Mouse (Mus musculus) kidney, embryonic 16.5 days (tissue): ENCODE measurements around the gene Ryr2. TPM values are rescaled to one million over a fixed set of nuclear protein-coding genes. Genes with fewer than 3 reads are reported as not detected.

Source experiments
- ATAC-seq: fragments of 200-750 bp; cut with Nextera tagmentation; 2 replicates; pipeline ENCODE4 v1.8.0; 2017; ENCODE audit warnings: moderate TSS enrichment; ENCODE audit not compliant: low FRiP score, low TSS enrichment
- H3K27ac ChIP-seq: fragments of 300-500 bp; sonication (generic); 2 replicates; pipeline ENCODE4 v1.5.1; 2014; ENCODE audit warnings: low read length
- H3K27me3 ChIP-seq: fragments of 300-500 bp; sonication (generic); 2 replicates; pipeline ENCODE4 v1.6.1; 2014; ENCODE audit warnings: low read length, control low read depth, mixed read lengths; ENCODE audit not compliant: insufficient read depth
- H3K36me3 ChIP-seq: fragments of 300-500 bp; sonication (generic); 2 replicates; pipeline ENCODE4 v1.6.1; 2014; ENCODE audit warnings: low read length, control low read depth, mixed read lengths; ENCODE audit not compliant: insufficient read depth
- H3K4me1 ChIP-seq: fragments of 300-500 bp; sonication (generic); 2 replicates; pipeline ENCODE4 v1.6.1; 2014; ENCODE audit warnings: low read length, control low read depth, mixed read lengths; ENCODE audit not compliant: insufficient read depth
- H3K4me2 ChIP-seq: fragments of 300-500 bp; sonication (generic); replicated peaks from 2 replicates; pipeline ENCODE4 v1.6.1; 2014; ENCODE audit warnings: low read depth, low read length
- H3K4me3 ChIP-seq: fragments of 300-500 bp; sonication (generic); 2 replicates; pipeline ENCODE4 v1.5.1; 2014; ENCODE audit warnings: mild to moderate bottlenecking, low read length
- H3K9ac ChIP-seq: fragments of 300-500 bp; sonication (generic); replicated peaks from 2 replicates; pipeline ENCODE4 v1.6.1; 2014; ENCODE audit warnings: low read length
- H3K9me3 ChIP-seq: fragments of 300-500 bp; sonication (generic); 2 replicates; pipeline ENCODE4 v1.6.1; 2016; ENCODE audit warnings: low read length, control low read depth
- WGBS: fragments of 180-500 bp; shearing (Covaris S2); extraction: QIAGEN DNeasy Blood & Tissue Kit; methylation state at CpG from one replicate; pipeline ENCODE4 v1.1.7; 2014; 5-methylcytosine and 5-hydroxymethylcytosine counted together
- polyA plus RNA-seq: library from polyadenylated mRNA; unstranded; fragments of >200 nt; fragmentation: Nextera tagmentation; extraction: Ambion mirVana; gene quantifications from 2 replicates; pipeline ENCODE4 v1.2.1, GENCODE M21; 2015

Gene Ryr2
- polyA plus RNA-seq, 1 experiment from 2014 or later, result 0.19 TPM

DNA sequence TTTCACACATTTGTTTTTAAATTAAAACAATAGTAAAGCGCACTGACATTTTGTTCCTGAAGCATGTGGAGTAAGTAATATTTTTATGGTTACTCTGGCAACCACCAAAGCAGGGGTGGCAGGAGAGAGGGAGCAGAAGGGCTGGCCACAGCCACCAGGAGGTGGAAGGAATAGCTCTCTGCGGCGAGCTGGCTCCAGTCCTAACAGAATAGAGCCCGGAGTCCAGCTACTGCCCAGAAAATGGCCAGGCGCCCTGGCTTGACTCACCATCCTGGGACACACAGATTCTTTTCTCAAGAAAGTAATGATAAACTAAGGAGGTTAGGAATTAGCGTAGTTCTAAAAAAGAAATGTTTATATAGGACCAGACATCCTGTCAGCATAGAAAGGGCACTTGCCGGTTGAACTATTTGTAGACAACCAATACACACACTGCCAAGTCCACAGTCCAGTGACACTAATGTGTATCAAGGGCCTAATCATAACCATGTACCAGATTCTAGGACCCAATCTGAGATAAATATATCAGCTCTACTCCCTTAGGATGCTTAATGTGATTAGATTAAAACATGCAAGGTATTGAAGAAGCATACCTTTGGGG, 18.3 kb upstream of the Ryr2 start:
- H3K4me1 ChIP-seq, result no peaks in the 10 kb centered on the region
- WGBS, result 85% methylated on average over 7 of the region's 7 CpGs
- H3K27ac ChIP-seq, result no peak overlapping the region
- H3K36me3 ChIP-seq, result no peaks in the 10 kb centered on the region
- no peak overlapping the region for H3K4me3 ChIP-seq
- H3K9me3 ChIP-seq, result no peaks in the 10 kb centered on the region
- H3K9ac ChIP-seq, result no peak overlapping the region
- ATAC-seq, result no peak
- no peak overlapping the region for H3K4me2 ChIP-seq
- no peaks in the 10 kb centered on the region for H3K27me3 ChIP-seq

DNA sequence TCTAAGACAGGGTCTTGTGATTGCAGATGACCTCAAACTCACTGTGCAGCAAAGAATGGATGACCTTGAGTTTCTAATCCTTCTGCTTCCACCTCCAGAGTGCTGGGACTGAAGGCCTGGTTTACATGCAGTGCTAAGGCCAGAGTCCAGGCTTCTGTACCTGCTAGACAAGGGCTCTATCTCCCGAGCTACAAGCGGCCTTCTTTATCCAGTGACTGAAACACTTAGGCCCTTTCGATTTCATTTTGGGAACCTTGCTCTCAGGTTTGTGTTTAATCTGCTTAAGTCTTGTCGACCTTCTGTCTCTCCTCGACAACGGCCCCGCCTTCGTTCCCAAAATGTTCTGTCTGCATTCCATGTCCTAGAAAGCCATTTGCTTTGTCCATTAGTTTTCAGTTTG, 8.8 kb upstream of the Ryr2 start:
- H3K27ac ChIP-seq, result no peak overlapping the region
- H3K9me3 ChIP-seq, result no peaks in the 10 kb centered on the region
- no peaks in the 10 kb centered on the region for H3K4me1 ChIP-seq
- no peak overlapping the region for H3K4me3 ChIP-seq
- 88% methylated on average over 8 of the region's 8 CpGs for WGBS
- no peaks in the 10 kb centered on the region for H3K36me3 ChIP-seq
- no peaks in the 10 kb centered on the region for H3K27me3 ChIP-seq
- no peak overlapping the region for H3K9ac ChIP-seq
- ATAC-seq, result no peak
- no peak overlapping the region for H3K4me2 ChIP-seq

DNA sequence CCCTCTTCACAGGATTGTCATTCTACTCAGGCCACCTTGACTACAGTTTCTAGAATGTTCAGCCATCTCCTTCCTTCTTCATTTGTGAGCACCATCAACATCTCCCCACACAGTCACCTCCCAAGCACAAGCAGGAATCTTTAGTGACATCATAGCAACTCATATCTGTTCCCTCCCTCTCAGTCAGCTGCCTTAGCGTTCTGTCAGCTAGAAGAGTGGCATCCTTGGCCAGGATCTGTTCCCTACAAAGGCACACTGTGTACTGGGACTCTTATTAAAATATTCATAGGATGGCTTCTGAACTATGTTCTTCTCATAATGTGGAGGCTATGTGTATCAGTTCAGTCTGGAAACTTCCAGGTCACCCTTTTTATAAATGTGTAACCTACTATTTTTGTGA, 8.1 kb upstream of the Ryr2 start:
- Histone ChIP-seq H3K36me3 (no peaks in the 10 kb centered on the region), H3K27me3 (no peaks in the 10 kb centered on the region), H3K4me1 (no peaks in the 10 kb centered on the region), H3K4me3 (no peak overlapping the region), H3K9ac (no peak overlapping the region), H3K4me2 (no peak overlapping the region), H3K9me3 (no peaks in the 10 kb centered on the region), H3K27ac (no peak overlapping the region)
- 71% methylated on average over 1 of the region's 1 CpGs for WGBS
- no peak for ATAC-seq

DNA sequence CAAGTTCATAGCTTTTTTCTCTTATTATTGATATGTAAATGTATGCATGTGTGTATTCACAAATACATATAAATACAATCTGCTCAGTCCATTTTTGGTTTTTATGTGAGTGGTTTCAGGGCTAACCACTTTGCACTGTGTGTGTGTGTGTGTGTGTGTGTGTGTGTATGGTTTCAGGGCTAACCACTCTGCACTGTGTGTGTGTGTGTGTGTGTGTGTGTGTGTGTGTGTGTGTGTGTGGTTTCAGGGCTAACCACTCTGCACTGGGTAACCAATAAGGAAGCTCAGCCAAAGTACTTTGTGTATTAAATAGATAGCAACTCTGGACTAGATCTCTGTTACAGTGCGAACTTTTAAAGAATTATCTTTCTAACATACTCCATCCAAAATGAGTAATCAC, 2.2 kb upstream of the Ryr2 start:
- Histone ChIP-seq H3K27ac (no peak overlapping the region), H3K36me3 (no peaks in the 10 kb centered on the region), H3K27me3 (peaks cover 42% of the 10 kb centered on the region), H3K4me3 (no peak overlapping the region), H3K4me2 (no peak overlapping the region), H3K9ac (no peak overlapping the region), H3K9me3 (no peaks in the 10 kb centered on the region), H3K4me1 (peaks cover 12% of the 10 kb centered on the region)
- ATAC-seq, result no peak
- 88% methylated on average over 1 of the region's 1 CpGs for WGBS

DNA sequence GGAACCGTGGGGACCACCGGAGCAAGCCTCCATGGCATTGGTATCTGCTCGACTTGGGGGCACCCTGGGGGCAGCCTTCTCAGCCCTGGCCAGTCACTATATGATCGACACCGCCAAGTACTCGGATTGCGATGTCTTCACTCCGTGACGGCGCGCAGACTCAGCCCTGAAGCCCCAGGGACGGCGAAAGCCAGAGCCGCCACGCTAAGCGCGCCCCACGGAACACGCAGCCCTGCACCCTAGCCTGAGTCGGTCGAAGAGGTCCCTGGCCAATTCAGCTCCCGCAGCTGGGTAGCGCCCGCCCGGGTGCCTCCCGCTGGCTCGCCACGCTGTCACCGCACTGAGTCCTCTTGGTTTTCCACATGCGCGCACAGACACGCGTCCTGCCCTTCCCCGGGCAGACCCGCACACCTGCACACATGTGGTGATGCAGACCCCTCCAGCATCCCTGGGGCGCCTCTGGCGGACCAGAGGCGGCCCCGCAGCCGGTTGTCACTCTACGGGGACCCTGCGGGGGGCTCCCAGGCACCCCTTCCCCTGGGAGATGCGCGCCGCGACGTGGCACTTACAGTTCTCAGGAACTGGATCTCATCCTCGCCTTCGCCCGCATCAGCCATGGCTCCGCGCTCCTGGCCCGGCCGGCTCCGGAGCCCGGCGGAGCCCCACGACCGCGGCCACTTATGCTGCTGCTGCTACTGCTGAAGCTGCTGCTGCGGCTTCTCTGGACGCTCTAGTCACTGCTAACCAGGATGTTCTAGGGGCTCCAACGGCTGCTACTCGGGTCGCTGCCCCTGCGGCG, 716 bp downstream of the Ryr2 start:
- H3K4me3 ChIP-seq, result peak overlapping the region; percentile 63
- H3K36me3 ChIP-seq, result no peaks in the 10 kb centered on the region
- peak overlapping the region; percentile 97 for H3K4me2 ChIP-seq
- peaks cover 12% of the 10 kb centered on the region for H3K4me1 ChIP-seq
- ATAC-seq, result peak; percentile 79
- WGBS, result under 1% methylated on average over 67 of the region's 67 CpGs
- peaks cover 65% of the 10 kb centered on the region for H3K27me3 ChIP-seq
- no peaks in the 10 kb centered on the region for H3K9me3 ChIP-seq
- H3K9ac ChIP-seq, result peak overlapping the region; percentile 63
- H3K27ac ChIP-seq, result no peak overlapping the region

DNA sequence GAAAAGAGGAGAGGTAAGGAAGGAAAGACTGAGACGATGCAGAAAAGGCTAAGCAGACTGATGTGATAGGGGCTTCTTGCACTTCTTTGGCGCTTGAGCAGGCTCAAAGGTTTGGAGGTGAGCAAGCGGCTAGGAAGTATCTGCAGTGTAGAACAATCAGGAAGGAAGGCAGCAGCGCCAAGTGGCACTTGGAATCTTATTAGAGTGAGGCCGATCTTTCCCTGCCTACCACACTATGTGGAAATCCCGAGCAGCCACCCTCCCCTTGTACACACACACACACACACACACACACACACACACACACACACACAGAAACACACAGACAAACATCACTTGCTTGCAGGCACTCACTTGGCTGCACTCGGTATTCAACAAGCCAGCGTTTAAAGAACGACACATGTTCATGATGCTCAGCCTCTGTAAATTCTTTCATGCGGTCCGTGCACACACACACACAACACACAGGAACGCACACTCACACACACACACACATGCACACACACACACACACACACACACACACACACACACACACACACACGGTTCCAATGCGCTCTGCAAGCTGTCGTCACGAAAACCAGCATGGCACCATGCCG, 1.4 kb downstream of the Ryr2 start:
- no peaks in the 10 kb centered on the region for H3K36me3 ChIP-seq
- peak overlapping the region; percentile 97 for H3K4me2 ChIP-seq
- no peak overlapping the region for H3K9ac ChIP-seq
- no peak overlapping the region for H3K27ac ChIP-seq
- 2% methylated on average over 17 of the region's 17 CpGs for WGBS
- H3K4me3 ChIP-seq, result peak overlapping the region; percentile 63
- H3K4me1 ChIP-seq, result peaks cover 12% of the 10 kb centered on the region
- H3K9me3 ChIP-seq, result no peaks in the 10 kb centered on the region
- no peak for ATAC-seq
- H3K27me3 ChIP-seq, result peaks cover 69% of the 10 kb centered on the region

DNA sequence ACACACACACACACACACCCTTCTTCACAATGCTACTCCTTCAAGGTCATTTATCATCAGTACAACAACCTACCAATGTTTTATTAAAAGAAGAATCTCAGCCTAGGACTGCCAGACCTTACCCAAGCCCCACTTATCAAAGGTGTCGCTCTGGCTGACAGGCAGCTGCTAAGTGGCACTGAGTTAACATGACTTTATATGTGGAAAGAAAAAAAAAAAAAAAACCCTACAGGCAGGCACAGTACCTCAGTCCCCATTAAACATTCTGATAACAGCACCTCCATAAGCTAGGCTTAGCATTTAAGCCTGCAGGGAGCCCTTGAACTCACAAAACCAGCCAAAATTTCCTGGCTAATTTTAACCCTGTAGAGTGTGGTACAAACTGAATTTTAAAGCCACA, 2.4 kb downstream of the Ryr2 start:
- H3K9ac ChIP-seq, result no peak overlapping the region
- no peaks in the 10 kb centered on the region for H3K36me3 ChIP-seq
- H3K4me3 ChIP-seq, result no peak overlapping the region
- no peak overlapping the region for H3K27ac ChIP-seq
- H3K4me2 ChIP-seq, result no peak overlapping the region
- H3K9me3 ChIP-seq, result no peaks in the 10 kb centered on the region
- 60% methylated on average over 1 of the region's 1 CpGs for WGBS
- H3K27me3 ChIP-seq, result peaks cover 69% of the 10 kb centered on the region
- H3K4me1 ChIP-seq, result peaks cover 12% of the 10 kb centered on the region
- no peak for ATAC-seq

DNA sequence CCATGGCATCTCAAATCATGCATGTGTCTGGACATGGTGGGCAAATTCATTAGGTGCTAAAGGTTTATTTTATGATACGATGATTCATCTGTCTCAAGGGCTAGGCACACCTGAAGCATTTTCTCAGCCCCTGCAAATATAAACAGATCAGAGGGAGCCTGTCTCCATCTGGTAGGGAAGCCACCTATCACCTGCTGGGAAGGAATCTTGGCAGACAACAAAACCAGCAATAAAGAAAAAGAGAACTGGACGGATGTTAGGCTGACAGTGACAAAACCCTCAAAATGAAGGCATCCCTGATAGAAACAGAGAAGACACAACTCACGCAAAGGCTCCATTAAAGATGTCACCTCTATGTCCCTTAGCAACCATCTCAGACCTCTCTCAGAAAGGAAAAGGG, 3.7 kb downstream of the Ryr2 start:
- Histone ChIP-seq H3K36me3 (no peaks in the 10 kb centered on the region), H3K9ac (no peak overlapping the region), H3K9me3 (no peaks in the 10 kb centered on the region), H3K4me2 (no peak overlapping the region), H3K4me1 (peaks cover 12% of the 10 kb centered on the region), H3K27me3 (peaks cover 67% of the 10 kb centered on the region), H3K4me3 (no peak overlapping the region), H3K27ac (no peak overlapping the region)
- no peak for ATAC-seq
- 65% methylated on average over 3 of the region's 3 CpGs for WGBS

DNA sequence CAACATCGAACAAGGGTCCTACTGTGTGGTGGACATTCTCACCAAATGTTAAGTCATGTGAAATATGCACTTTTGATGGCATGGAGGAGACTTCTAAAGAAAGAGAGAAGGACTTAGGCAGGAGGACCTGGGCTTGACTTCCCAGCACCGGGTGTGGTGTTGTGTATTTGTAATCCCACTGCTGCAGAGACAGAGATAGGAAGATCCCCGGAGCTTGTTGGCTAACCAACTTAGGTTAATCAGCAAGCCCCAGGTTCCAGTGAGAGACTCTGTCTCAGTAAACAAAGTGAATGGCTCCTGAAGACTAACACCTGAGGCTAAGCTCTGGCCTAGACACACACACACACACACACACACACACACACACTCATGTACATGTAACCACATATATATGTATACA, 7.3 kb downstream of the Ryr2 start:
- Histone ChIP-seq H3K9me3 (no peaks in the 10 kb centered on the region), H3K4me1 (no peaks in the 10 kb centered on the region), H3K9ac (no peak overlapping the region), H3K4me2 (no peak overlapping the region), H3K4me3 (no peak overlapping the region), H3K27ac (no peak overlapping the region), H3K36me3 (no peaks in the 10 kb centered on the region), H3K27me3 (peaks cover 31% of the 10 kb centered on the region)
- ATAC-seq, result no peak
- WGBS, result 76% methylated on average over 3 of the region's 3 CpGs

DNA sequence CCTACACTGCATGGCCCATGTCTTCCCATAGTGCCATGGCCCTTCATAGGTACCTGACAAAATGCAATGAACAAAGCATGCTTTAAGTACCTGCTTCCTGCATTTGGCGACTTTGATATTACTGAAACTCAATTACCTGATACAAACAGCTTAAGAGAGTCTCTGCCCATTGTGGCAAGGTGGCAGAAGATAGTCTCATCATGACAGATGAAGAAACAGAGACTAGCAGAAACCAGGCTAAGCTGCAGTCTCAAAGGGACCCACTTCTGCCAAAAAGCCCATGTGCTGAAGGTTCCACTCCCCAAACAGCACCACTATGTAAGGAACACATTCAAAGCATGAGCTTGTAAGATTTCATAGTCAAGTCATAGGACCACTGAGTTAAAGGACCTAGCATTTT, 7.8 kb downstream of the Ryr2 start:
- Histone ChIP-seq H3K9me3 (no peaks in the 10 kb centered on the region), H3K4me3 (no peak overlapping the region), H3K36me3 (no peaks in the 10 kb centered on the region), H3K27me3 (peaks cover 27% of the 10 kb centered on the region), H3K27ac (no peak overlapping the region), H3K4me2 (no peak overlapping the region), H3K4me1 (no peaks in the 10 kb centered on the region), H3K9ac (no peak overlapping the region)
- ATAC-seq, result no peak
- WGBS, result 85% methylated on average over 1 of the region's 1 CpGs
